Mouse (Mus musculus) midbrain, embryonic 16.5 days (tissue): ENCODE results near the gene Higd1c. TPM values are rescaled to one million over a fixed set of nuclear protein-coding genes. Genes with fewer than 3 reads are reported as not detected.
"Not testable (repeated sequence)": the region's sequence is repeated elsewhere in the genome, so short reads cannot be mapped to it uniquely, and the experiment has no call there.

Experiments
- ATAC-seq: fragments of 200-750 bp; cut with Nextera tagmentation; 2 replicates; pipeline ENCODE4 v1.8.0; 2017; ENCODE audit warnings: moderate TSS enrichment
- H3K27ac ChIP-seq: fragments of 300-500 bp; sonication (generic); 2 replicates; pipeline ENCODE4 v1.5.1; 2014; ENCODE audit warnings: mild to moderate bottlenecking, low read length, mixed read lengths
- H3K27me3 ChIP-seq: fragments of 300-500 bp; sonication (generic); 2 replicates; pipeline ENCODE4 v1.6.1; 2014; ENCODE audit warnings: low read depth, low read length, mixed read lengths; ENCODE audit not compliant: control insufficient read depth, insufficient read depth
- H3K36me3 ChIP-seq: fragments of 300-500 bp; sonication (generic); 2 replicates; pipeline ENCODE4 v1.6.1; 2014; ENCODE audit warnings: mild to moderate bottlenecking, low read length, moderate library complexity, mixed read lengths; ENCODE audit not compliant: control insufficient read depth, insufficient read depth
- H3K4me1 ChIP-seq: fragments of 300-500 bp; sonication (generic); 2 replicates; pipeline ENCODE4 v1.6.1; 2014; ENCODE audit warnings: mild to moderate bottlenecking, low read length, mixed read lengths; ENCODE audit not compliant: control insufficient read depth, insufficient read depth
- H3K4me2 ChIP-seq: fragments of 300-500 bp; sonication (generic); 2 replicates; pipeline ENCODE4 v1.6.1; 2014; ENCODE audit warnings: mild to moderate bottlenecking, low read length, mixed read lengths
- H3K4me3 ChIP-seq: fragments of 300-500 bp; sonication (generic); 2 replicates; pipeline ENCODE4 v1.5.1; 2014; ENCODE audit warnings: low read depth, mild to moderate bottlenecking, low read length, moderate library complexity, mixed read lengths
- H3K9ac ChIP-seq: fragments of 300-500 bp; sonication (generic); 2 replicates; pipeline ENCODE4 v1.6.1; 2014; ENCODE audit warnings: low read depth, low read length, mixed read lengths
- H3K9me3 ChIP-seq: fragments of 300-500 bp; sonication (generic); replicated peaks from 2 replicates; pipeline ENCODE4 v1.6.1; 2014; ENCODE audit warnings: mild to moderate bottlenecking, low read length, mixed read lengths; ENCODE audit not compliant: control insufficient read depth, poor library complexity, severe bottlenecking
- WGBS: fragments of 180-500 bp; shearing (Covaris S2); extraction: QIAGEN DNeasy Blood & Tissue Kit; methylation state at CpG from one replicate; pipeline ENCODE4 v1.1.7; 2014; 5-methylcytosine and 5-hydroxymethylcytosine counted together
- polyA plus RNA-seq: library from polyadenylated mRNA; unstranded; fragments of >200 nt; fragmentation: Nextera tagmentation; extraction: Ambion mirVana; gene quantifications from 2 replicates; pipeline ENCODE4 v1.2.1, GENCODE M21; 2015

Gene Higd1c
- not detected in 2 replicates for polyA plus RNA-seq

GRCm38 (mm10) chr15:100364242-100364641 lies at the start of gene Higd1c:
TSS of gene Higd1c (plus strand) at chr15:100364542.
- no peak within 1 kb of the TSS for H3K9ac ChIP-seq
- no peak within 1 kb of the TSS for H3K4me2 ChIP-seq
- H3K4me3 ChIP-seq, result no peak within 1 kb of the TSS
- no peak within 1 kb of the TSS for H3K27ac ChIP-seq
- H3K4me1 ChIP-seq, result no peaks in the 10 kb centered on the region
- ATAC-seq, result no peak
- H3K27me3 ChIP-seq, result no peaks in the 10 kb centered on the region
- H3K36me3 ChIP-seq, result no peaks in the 10 kb centered on the region
- H3K9me3 ChIP-seq, result no peaks in the 10 kb centered on the region; the same call in 1 of the 2 replicates
- 77% methylated on average over 7 of the region's 7 CpGs for WGBS

- H3K4me3 ChIP-seq, H3K27ac ChIP-seq, H3K9me3 ChIP-seq, ATAC-seq, H3K9ac ChIP-seq, H3K4me2 ChIP-seq, H3K4me1 ChIP-seq, H3K36me3 ChIP-seq, H3K27me3 ChIP-seq: not testable (repeated sequence)
- WGBS, result 68% methylated on average over 4 of the region's 4 CpGs
These were observed 46.2 kb upstream of the Higd1c start for GRCm38 (mm10) chr15:100318014-100318671.

GRCm38 (mm10) chr15:100319884-100320283 lies 44.5 kb upstream of the Higd1c start:
- no peaks in the 10 kb centered on the region for H3K27me3 ChIP-seq
- WGBS, result 100% methylated on average over 1 of the region's 1 CpGs
- H3K4me1 ChIP-seq, result no peaks in the 10 kb centered on the region
- ATAC-seq, result no peak
- no peak overlapping the region for H3K27ac ChIP-seq
- no peaks in the 10 kb centered on the region for H3K9me3 ChIP-seq
- H3K36me3 ChIP-seq, result no peaks in the 10 kb centered on the region
- H3K4me3 ChIP-seq, result no peak overlapping the region
- H3K9ac ChIP-seq, result no peak overlapping the region
- no peak overlapping the region for H3K4me2 ChIP-seq

GRCm38 (mm10) chr15:100320295-100320905 lies 43.9 kb upstream of the Higd1c start:
- Histone ChIP-seq H3K9me3 (no peaks in the 10 kb centered on the region), H3K27ac (no peak overlapping the region), H3K36me3 (no peaks in the 10 kb centered on the region), H3K9ac (no peak overlapping the region), H3K4me1 (no peaks in the 10 kb centered on the region), H3K4me3 (no peak overlapping the region), H3K27me3 (no peaks in the 10 kb centered on the region), H3K4me2 (no peak overlapping the region)
- no peak for ATAC-seq
- 86% methylated on average over 9 of the region's 9 CpGs for WGBS

GRCm38 (mm10) chr15:100321134-100321533 lies 43.2 kb upstream of the Higd1c start:
- Histone ChIP-seq H3K9ac (no peak overlapping the region), H3K27ac (no peak overlapping the region), H3K4me3 (no peak overlapping the region), H3K27me3 (no peaks in the 10 kb centered on the region), H3K9me3 (no peaks in the 10 kb centered on the region), H3K4me2 (no peak overlapping the region), H3K4me1 (no peaks in the 10 kb centered on the region), H3K36me3 (no peaks in the 10 kb centered on the region)
- WGBS, result 58% methylated on average over 5 of the region's 5 CpGs
- ATAC-seq, result no peak

- Histone ChIP-seq H3K4me2 (no peak overlapping the region), H3K27me3 (no peaks in the 10 kb centered on the region), H3K4me1 (no peaks in the 10 kb centered on the region), H3K9me3 (no peaks in the 10 kb centered on the region), H3K27ac (no peak overlapping the region), H3K4me3 (no peak overlapping the region), H3K9ac (no peak overlapping the region), H3K36me3 (no peaks in the 10 kb centered on the region)
- WGBS, result 82% methylated on average over 11 of the region's 12 CpGs
- ATAC-seq, result no peak
These were observed 40.2 kb upstream of the Higd1c start for GRCm38 (mm10) chr15:100324021-100324591.

- no peak overlapping the region for H3K9ac ChIP-seq
- no peak overlapping the region for H3K4me2 ChIP-seq
- no peak for ATAC-seq
- no peaks in the 10 kb centered on the region for H3K36me3 ChIP-seq
- no peak overlapping the region for H3K27ac ChIP-seq
- WGBS, result 95% methylated on average over 3 of the region's 3 CpGs
- H3K27me3 ChIP-seq, result no peaks in the 10 kb centered on the region
- H3K9me3 ChIP-seq, result no peaks in the 10 kb centered on the region
- no peak overlapping the region for H3K4me3 ChIP-seq
- H3K4me1 ChIP-seq, result no peaks in the 10 kb centered on the region
These were observed 39.1 kb upstream of the Higd1c start for GRCm38 (mm10) chr15:100325235-100325634.

- not testable (repeated sequence) for H3K9me3 ChIP-seq, H3K9ac ChIP-seq, ATAC-seq, H3K27me3 ChIP-seq, H3K4me2 ChIP-seq, H3K27ac ChIP-seq, H3K4me1 ChIP-seq, H3K36me3 ChIP-seq, H3K4me3 ChIP-seq
- WGBS, result 68% methylated on average over 3 of the region's 4 CpGs
These were observed 36.3 kb upstream of the Higd1c start for GRCm38 (mm10) chr15:100328089-100328488.

- WGBS, result 54% methylated on average over 10 of the region's 10 CpGs
- not testable (repeated sequence) for ATAC-seq
These were observed 35.0 kb upstream of the Higd1c start for GRCm38 (mm10) chr15:100329336-100329735.

More at GRCm38 (mm10) chr15:100329336-100329735, 35.0 kb upstream of the Higd1c start:
- not testable (repeated sequence) for H3K36me3 ChIP-seq, H3K4me1 ChIP-seq, H3K27me3 ChIP-seq, H3K9ac ChIP-seq, H3K27ac ChIP-seq, H3K4me3 ChIP-seq, H3K4me2 ChIP-seq, H3K9me3 ChIP-seq
